Mouse (Mus musculus) granulocyte monocyte progenitor cell, adult 5-6 weeks (primary cell): ENCODE measurements around the gene Rras2. TPM values are rescaled to one million over a fixed set of nuclear protein-coding genes. Genes with fewer than 3 reads are reported as not detected.
A peak's percentile ranks its signal among the peaks of the same experiment; 100 is the strongest.

ENCODE experiments used
- ATAC-seq: replicated peaks from 2 replicates; pipeline ENCODE4 v1.8.0; 2016; ENCODE audit warnings: mild to moderate bottlenecking, moderate TSS enrichment, inconsistent platforms; ENCODE audit not compliant: poor library complexity, severe bottlenecking
- total RNA-seq, 2 experiments: library from RNA; stranded (forward) in 1 of 2; stranded (reverse) in 1 of 2; fragments of 200-712, 200-1000 nt in 1 of 2; fragments of >200 nt in 1 of 2; fragmentation: Nextera tagmentation in 1 of 2; gene quantifications; 2 replicates each; pipeline ENCODE4 v1.2.3; 2014 to 2017

Gene Rras2
- total RNA-seq, 2 experiments from 2014 or later, result 0.97 to 1.6 TPM

DNA sequence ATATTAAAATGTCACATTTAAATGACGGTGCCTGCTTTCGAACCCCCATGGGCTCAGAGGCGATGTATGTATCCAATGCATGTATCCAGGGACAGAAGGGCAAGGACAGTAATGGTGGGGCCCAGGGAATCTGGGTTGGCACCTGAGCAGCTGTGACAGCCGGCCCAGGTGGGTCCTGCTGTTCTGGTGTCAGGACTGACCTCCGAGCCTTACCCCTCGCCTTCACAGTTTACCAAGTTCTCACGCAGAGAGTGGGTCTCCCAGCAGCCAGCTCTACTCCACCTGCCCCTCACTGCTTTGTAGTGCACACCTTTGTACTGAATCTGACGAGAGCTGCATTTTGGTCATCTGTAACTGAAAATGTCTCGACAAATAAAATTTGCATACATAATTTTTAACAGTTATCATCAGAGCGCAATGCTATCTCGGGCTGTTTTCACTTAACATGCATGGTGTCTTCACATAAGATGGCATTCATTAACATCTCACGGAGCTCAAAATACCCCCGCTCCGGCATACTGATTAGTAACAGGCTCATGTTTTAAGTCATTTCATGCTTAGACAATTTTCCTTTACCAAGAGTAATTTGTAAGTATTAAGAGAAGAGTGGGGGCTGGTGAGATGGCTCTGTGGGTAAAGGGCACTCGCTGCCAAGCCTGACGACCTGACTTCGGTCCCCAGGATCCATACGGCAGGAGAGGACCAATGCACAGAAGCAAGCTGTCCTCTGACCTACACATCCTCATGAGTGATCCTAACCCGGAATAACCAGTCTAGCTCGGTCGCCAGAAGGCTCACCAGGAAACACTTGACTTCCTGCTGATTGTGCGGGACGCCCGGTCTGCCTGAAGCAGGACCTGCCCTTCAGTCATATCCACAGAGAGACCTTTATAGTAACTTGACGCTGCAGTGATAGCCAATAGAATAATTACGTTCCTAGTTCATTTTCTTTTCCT, 74.3 kb downstream of the Rras2 start:
- peak; percentile 53 for ATAC-seq

- ATAC-seq, result no peak
Observed at GRCm38 (mm10) chr7:114041349-114041748, 76.2 kb downstream of the Rras2 start.

- no peak for ATAC-seq
Observed at GRCm38 (mm10) chr7:114037237-114037636, 80.3 kb downstream of the Rras2 start.

- no peak for ATAC-seq
Observed at GRCm38 (mm10) chr7:114029596-114029995, 88.0 kb downstream of the Rras2 start.

DNA sequence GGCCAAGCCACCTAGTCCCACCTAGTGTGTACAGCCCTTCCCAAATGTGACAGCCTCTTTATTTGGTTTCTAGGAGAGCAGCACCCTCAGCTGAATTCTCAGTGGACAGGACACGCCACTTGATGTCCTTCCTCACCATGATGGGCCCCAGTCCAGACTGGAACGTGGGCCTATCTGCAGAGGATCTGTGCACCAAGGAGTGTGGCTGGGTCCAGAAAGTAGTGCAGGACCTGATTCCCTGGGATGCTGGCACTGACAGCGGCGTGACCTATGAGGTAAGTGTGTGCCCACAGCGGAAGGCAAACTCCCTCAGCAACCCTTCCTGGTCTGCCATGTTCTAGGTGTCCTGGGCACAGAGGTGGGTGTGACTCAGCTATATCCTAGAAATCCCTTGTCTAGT, 88.8 kb downstream of the Rras2 start:
- ATAC-seq, result no peak

GRCm38 (mm10) chr7:114027406-114027805, 90.2 kb downstream of the Rras2 start:
- ATAC-seq, result no peak

DNA sequence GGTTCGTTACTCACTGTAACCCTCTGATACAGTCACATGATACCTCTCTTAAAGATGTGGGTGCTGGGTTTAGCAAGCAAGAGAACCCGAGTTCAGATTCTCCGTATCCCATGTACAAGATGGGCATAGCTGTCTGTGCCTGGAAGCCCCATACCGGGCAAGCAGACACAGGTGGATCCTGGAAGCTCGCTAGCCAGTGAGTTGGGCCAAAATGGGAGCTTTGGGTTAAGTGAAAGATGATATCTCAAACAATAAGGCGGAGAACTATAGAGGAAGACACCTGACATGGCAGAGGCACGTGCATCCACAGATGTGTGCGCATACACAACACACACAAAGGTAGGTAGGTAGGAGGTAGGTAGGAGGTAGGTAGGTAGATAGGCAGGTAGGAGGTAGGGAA, 90.7 kb downstream of the Rras2 start:
- ATAC-seq, result no peak

DNA sequence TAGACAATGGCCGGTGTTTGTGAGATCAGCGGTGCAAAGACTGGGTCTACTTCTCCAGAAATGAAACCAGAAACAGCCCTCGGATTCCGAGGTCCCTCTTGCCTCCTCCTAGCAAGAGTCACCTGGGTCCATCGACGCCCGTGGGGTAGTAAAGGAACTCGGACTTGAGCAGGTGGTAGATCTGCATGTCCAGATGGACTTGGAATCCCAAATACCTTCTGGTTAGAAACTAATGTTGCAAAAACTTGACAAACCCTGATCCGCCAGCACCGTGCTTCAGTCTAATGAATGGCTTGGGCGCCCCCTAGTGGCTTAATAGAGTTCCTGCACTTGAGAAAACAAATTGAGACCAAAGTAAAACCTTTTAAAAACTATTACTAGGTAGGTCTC, 96.9 kb downstream of the Rras2 start:
- peak; percentile 62 for ATAC-seq

DNA sequence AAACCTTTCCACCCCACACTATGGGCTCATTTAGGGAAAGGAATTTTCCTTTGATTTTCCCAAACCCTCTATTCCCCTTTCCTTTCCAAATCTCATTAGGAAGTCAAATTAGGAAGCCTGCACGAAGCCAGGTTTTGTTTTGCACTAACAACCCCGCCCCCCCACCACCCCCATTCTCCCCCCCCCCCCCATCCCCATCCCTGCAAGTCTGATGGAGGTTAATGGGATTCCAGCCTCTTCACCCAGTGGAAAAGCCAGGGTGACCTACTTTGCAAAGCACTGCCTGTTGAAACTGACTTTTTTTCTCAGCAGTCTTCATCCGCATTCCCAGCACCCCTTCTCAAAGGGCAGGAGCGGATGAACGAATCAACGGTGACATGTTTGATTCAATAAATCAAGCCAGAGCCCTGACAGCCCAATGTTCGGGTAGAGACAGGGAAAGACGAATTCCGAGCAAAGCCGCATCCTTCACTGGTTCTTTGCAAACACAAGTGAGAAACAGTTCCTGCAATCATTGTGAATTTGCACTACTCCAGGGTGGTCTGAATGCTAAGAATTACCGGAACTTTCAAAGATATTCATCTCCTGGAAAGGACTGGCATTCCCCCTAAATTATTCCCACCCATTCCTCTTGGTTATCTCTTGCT, 97.4 kb downstream of the Rras2 start:
- 0 out of 2 replicates have a peak, but pooled peaks have one; percentile 7 for ATAC-seq

GRCm38 (mm10) chr7:114018861-114019260, 98.7 kb downstream of the Rras2 start:
- ATAC-seq, result no peak

GRCm38 (mm10) chr7:114016001-114016949, 101.3 kb downstream of the Rras2 start:
- peak; percentile 56 for ATAC-seq

- ATAC-seq, result no peak
Observed at GRCm38 (mm10) chr7:114011726-114012443, 105.7 kb downstream of the Rras2 start.

- peak; percentile 58; the same call in 1 of the 2 replicates for ATAC-seq
Observed at GRCm38 (mm10) chr7:114007565-114007964, 110.0 kb downstream of the Rras2 start.

DNA sequence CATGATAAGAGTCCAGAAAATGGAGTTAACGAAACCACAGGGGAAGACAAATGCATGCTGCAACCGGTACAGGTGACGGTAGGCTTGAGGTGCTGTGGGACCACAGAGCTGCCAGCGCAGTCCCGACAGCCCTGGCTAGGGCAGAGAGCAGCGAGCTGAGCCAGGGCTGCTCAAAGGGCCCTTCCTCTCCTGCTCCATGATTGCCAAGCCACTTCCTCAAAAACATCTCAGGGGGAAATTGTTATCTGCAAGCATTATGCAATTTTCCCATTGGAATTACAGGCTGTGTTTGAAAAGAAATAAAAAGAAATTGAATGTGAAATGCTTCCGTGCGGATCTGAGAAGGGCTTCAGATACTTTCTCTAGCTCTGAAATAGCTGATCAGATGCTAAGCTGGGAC, 111.1 kb downstream of the Rras2 start:
- no peak for ATAC-seq

- ATAC-seq, result no peak
Observed at GRCm38 (mm10) chr7:114005499-114005898, 112.1 kb downstream of the Rras2 start.

- no peak for ATAC-seq
Observed at GRCm38 (mm10) chr7:114004171-114004570, 113.4 kb downstream of the Rras2 start.

DNA sequence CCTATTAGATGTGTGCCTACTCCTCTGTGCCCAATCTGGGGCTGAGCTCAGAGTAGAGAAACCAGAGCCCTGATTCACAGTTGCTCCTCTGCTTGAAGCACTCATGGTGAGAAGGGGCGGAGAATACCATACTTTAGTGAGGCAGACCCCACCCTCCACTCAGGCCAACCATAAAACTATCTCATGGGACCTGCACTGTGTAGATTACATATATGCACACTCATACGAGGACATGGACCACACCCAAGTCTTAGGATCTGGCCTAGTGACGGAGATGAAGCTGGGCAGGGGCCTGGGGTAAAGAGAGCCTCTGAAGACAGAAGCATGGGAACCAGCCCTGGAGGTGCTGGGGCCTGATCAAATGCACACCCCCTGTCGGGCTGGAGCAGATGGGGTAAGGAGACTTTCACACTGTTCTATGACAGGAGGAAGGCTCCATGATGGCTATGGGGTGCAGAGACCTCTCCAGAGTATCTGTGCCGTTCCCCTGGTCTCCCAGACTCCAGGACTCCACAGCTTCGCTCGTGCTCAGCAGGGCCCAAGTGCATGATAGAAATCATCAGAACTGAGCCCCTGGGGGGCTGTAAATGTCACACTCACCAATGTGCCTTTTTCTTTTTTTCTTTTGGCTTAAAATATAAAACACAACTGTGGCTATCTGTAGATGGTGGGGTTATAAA, 119.8 kb downstream of the Rras2 start:
- ATAC-seq, result no peak
